Mouse (Mus musculus) myocyte (in vitro differentiated cells): ENCODE results near the gene Rxylt1.

ENCODE experiments used
- CEBPB ChIP-seq: IDR thresholded peaks from 2 replicates; pipeline ENCODE4 v1.6.1; 2011; ENCODE audit warnings: mild to moderate bottlenecking, moderate library complexity; ENCODE audit not compliant: poor library complexity, insufficient read depth, severe bottlenecking
- E2F4 ChIP-seq: IDR thresholded peaks from one replicate; pipeline ENCODE4 v1.6.1; 2011; ENCODE audit warnings: mild to moderate bottlenecking, control low read depth, moderate library complexity; ENCODE audit not compliant: insufficient read depth
- MAX ChIP-seq: IDR thresholded peaks from one replicate; pipeline ENCODE4 v1.6.1; 2011; ENCODE audit warnings: low read depth, mild to moderate bottlenecking, control low read depth
- MYOD1 ChIP-seq, 3 experiments: IDR thresholded peaks; one replicate each; pipeline ENCODE4 v1.6.1; 2011; ENCODE audit warnings: control low read depth in 2 of 3, low read depth in 2 of 3, mild to moderate bottlenecking in 2 of 3, moderate library complexity in 1 of 3; ENCODE audit not compliant: insufficient read length in 2 of 3, control insufficient read depth in 1 of 3
- MYOG ChIP-seq, 3 experiments: IDR thresholded peaks; one replicate each; pipeline ENCODE4 v1.6.1; 2011; ENCODE audit warnings: control low read depth in 2 of 3, low read depth in 2 of 3, mild to moderate bottlenecking in 2 of 3; ENCODE audit not compliant: insufficient read length in 2 of 3, control insufficient read depth in 1 of 3, insufficient read depth in 1 of 3
- POLR2A ChIP-seq: IDR thresholded peaks from one replicate; pipeline ENCODE4 v1.6.1; 2011; ENCODE audit warnings: low read depth, mild to moderate bottlenecking, control low read depth, moderate library complexity; ENCODE audit not compliant: insufficient read length
- POLR2AphosphoS2 ChIP-seq: IDR thresholded peaks from one replicate; pipeline ENCODE4 v1.6.1; 2011; ENCODE audit warnings: low read depth, control low read depth; ENCODE audit not compliant: insufficient read length
- REST ChIP-seq: IDR thresholded peaks from one replicate; pipeline ENCODE4 v1.6.1; 2011; ENCODE audit warnings: mild to moderate bottlenecking, control low read depth, moderate library complexity; ENCODE audit not compliant: insufficient read depth, insufficient read length
- TCF12 ChIP-seq: IDR thresholded peaks from one replicate; pipeline ENCODE4 v1.6.1; 2011; ENCODE audit warnings: mild to moderate bottlenecking, control low read depth; ENCODE audit not compliant: poor library complexity, insufficient read depth, severe bottlenecking
- USF1 ChIP-seq: IDR thresholded peaks from one replicate; pipeline ENCODE4 v1.6.1; 2011; ENCODE audit warnings: low read depth, mild to moderate bottlenecking, control low read depth, moderate library complexity

- TF ChIP-seq MAX, result no peak
- TF ChIP-seq MYOD1 (IDR thresholded peaks at IDR 0.05; ENCODE audit: control insufficient read depth in 1 of 3, insufficient read length in 2 of 3, low read depth in 2 of 3), result no peak
- no peak for TF ChIP-seq POLR2A
- TF ChIP-seq TCF12, result no peak
- TF ChIP-seq CEBPB, result no peak
- no peak for TF ChIP-seq USF1
- TF ChIP-seq E2F4, result no peak
- TF ChIP-seq MYOG (IDR thresholded peaks at IDR 0.05; ENCODE audit: control insufficient read depth in 1 of 3, insufficient read depth in 1 of 3, insufficient read length in 2 of 3, low read depth in 2 of 3), result no peak
- no peak for TF ChIP-seq POLR2AphosphoS2
- no peak for TF ChIP-seq REST
Measured at GRCm38 (mm10) chr10:122045946-122046345, 51.2 kb downstream of the Rxylt1 start.
